Mouse (Mus musculus) liver, embryonic 14.5 days (tissue): Measurements from ENCODE around the gene Rrp9. TPM values are rescaled to one million over a fixed set of nuclear protein-coding genes. Genes with fewer than 3 reads are reported as not detected.

Source experiments
- ATAC-seq: fragments of 200-750 bp; cut with Nextera tagmentation; 2 replicates; pipeline ENCODE4 v1.8.0; 2017; ENCODE audit warnings: moderate number of reproducible peaks, mild to moderate bottlenecking, moderate library complexity; ENCODE audit not compliant: insufficient read depth
- DNase-seq, 3 experiments: peaks; one replicate each; pipeline ENCODE4 v3.0.0-alpha.2; 2012 to 2013; ENCODE audit warnings: low read depth in 3 of 3, low spot score in 3 of 3
- H3K27ac ChIP-seq: fragments of 300-500 bp; sonication (generic); 2 replicates; pipeline ENCODE4 v1.5.1; 2014; ENCODE audit warnings: moderate library complexity, mild to moderate bottlenecking, control low read depth, inconsistent platforms
- H3K27me3 ChIP-seq: fragments of 300-500 bp; sonication (generic); 2 replicates; pipeline ENCODE4 v1.6.1; 2014; ENCODE audit warnings: mild to moderate bottlenecking, low read length, moderate library complexity; ENCODE audit not compliant: control insufficient read depth, insufficient read depth
- H3K36me3 ChIP-seq: fragments of 300-500 bp; sonication (generic); replicated peaks from 2 replicates; pipeline ENCODE4 v1.6.1; 2014; ENCODE audit warnings: low read depth; ENCODE audit not compliant: control insufficient read depth, insufficient read depth
- H3K4me1 ChIP-seq, 2 experiments: fragments of 200-500 bp in 1 of 2; fragments of 300-500 bp in 1 of 2; sonication (generic) in 1 of 2; replicated peaks; 2 replicates each; pipeline ENCODE4 v1.6.1; 2012 to 2014; ENCODE audit warnings: antibody characterized with exemption in 1 of 2, inconsistent platforms in 1 of 2, low read length in 1 of 2; ENCODE audit not compliant: control insufficient read depth in 2 of 2, insufficient read depth in 2 of 2
- H3K4me2 ChIP-seq: fragments of 300-500 bp; sonication (generic); 2 replicates; pipeline ENCODE4 v1.6.1; 2014; ENCODE audit warnings: low read depth, mild to moderate bottlenecking, control low read depth, moderate library complexity
- H3K4me3 ChIP-seq, 2 experiments: fragments of 200-500 bp in 1 of 2; fragments of 300-500 bp in 1 of 2; sonication (generic) in 1 of 2; 2 replicates each; pipeline ENCODE4 v1.5.1; 2012 to 2014; ENCODE audit warnings: low read depth in 2 of 2, low read length in 2 of 2, mild to moderate bottlenecking in 2 of 2, control low read depth in 1 of 2, inconsistent platforms in 1 of 2, moderate library complexity in 1 of 2; ENCODE audit not compliant: insufficient read depth in 1 of 2
- H3K9ac ChIP-seq: fragments of 300-500 bp; sonication (generic); replicated peaks from 2 replicates; pipeline ENCODE4 v1.6.1; 2014; ENCODE audit warnings: mild to moderate bottlenecking, control low read depth, moderate library complexity
- H3K9me3 ChIP-seq: fragments of 300-500 bp; sonication (generic); 2 replicates; pipeline ENCODE4 v1.6.1; 2016; ENCODE audit warnings: low read length, mixed read lengths; ENCODE audit not compliant: control insufficient read depth
- CTCF ChIP-seq: IDR thresholded peaks from 2 replicates; pipeline ENCODE4 v1.5.1; 2016; ENCODE audit warnings: antibody characterized with exemption, low read depth, control low read depth
- EP300 ChIP-seq: IDR thresholded peaks from 2 replicates; pipeline ENCODE4 v1.6.1; 2016; ENCODE audit warnings: antibody characterized with exemption, low read depth
- WGBS: fragments of 180-500 bp; shearing (Covaris S2); extraction: QIAGEN DNeasy Blood & Tissue Kit; methylation state at CpG from one replicate; pipeline ENCODE4 v1.1.7; 2014; ENCODE audit not compliant: insufficient replicate concordance; 5-methylcytosine and 5-hydroxymethylcytosine counted together
- polyA plus RNA-seq, 2 experiments: library from polyadenylated mRNA; depleted of rRNA in 1 of 2; stranded (reverse) in 1 of 2; unstranded in 1 of 2; fragments of >200 nt; fragmentation: Nextera tagmentation in 1 of 2; extraction: Ambion mirVana in 1 of 2; gene quantifications; 2 replicates each; pipeline versions ENCODE4 v1.2.1 to v1.2.3; 2012 to 2014

Gene Rrp9
- polyA plus RNA-seq, 2 experiments: 18.8 to 22.1 TPM

DNA sequence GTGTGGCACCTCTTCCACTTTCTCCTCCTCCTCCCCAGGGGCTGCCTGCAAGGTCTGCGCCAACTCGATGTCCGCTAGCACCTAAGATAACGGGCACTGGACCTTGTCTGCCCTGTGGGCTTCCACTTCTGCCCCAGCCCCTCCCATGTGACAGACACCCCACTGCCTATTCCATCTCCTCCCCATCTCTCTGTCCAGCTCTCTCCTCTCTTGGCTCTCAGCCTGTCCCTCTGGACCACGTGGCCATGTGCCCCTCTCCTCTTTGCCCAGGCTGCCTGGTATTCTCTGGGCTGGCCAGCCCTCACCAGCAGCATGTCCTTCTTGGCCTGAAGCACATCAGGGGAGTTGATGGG, 2.0 kb upstream of the Rrp9 start:
- TF ChIP-seq CTCF (no peak), EP300 (no peak)
- ATAC-seq: no peak
- peaks cover 6 to 12% of the 10 kb centered on the region in 2 experiments; a peak in 3 of 4 replicates for H3K4me1 ChIP-seq

DNA sequence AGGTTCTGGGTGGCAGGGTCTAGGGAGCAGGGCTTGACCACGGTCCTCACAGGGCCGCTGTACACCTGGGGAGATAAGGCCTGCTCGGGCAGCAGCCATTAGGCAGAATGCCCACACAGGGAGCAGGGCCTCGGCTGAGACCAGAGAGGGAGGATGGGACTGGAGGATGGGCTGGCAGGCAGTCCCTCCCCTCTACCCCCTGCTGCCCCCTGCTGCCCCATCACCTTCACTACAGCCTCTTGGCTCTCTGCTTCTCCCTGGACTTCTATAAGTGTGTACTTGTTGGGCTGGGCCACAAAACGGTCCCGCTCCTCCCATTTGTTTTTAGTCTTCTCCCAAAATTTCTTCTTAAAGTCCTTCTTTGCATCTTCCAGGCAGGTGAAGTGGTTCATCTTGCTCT, 1.3 kb upstream of the Rrp9 start:
- no peaks in the 10 kb centered on the region for H3K36me3 ChIP-seq

More for the DNA sequence above, 2.0 kb upstream of the Rrp9 start:
- Histone ChIP-seq H3K4me2 (no peak overlapping the region), H3K27ac (no peak overlapping the region), H3K36me3 (no peaks in the 10 kb centered on the region), H3K27me3 (no peaks in the 10 kb centered on the region), H3K9ac (no peak overlapping the region), H3K9me3 (no peaks in the 10 kb centered on the region), H3K4me3 (no peak overlapping the region)
- no peak for DNase-seq
- WGBS: 53% methylated on average over 5 of the region's 5 CpGs

DNA sequence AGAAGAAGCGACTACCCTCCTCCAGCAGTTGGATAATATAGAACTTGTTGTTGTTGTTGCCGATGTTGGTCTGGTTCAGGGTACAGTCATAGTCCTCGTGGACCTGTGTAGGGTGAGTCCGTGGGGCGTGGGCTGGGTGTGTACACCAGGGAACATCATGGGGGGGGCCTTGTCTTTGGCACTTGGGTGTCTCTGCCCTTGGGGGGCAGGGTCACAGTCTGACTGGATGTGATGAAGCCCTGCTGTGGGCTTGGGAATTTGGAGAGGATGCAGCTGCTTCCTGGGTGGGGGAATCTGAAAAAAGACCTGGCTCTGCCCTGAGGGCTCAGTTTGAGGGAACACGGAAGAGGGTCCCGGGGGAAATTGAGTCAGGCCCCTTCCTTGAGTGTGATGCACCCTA, 717 bp upstream of the Rrp9 start:
- H3K36me3 ChIP-seq: no peaks in the 10 kb centered on the region
- no peak overlapping the region for H3K9ac ChIP-seq
- 61% methylated on average over 7 of the region's 7 CpGs for WGBS
- no peak overlapping the region for H3K4me3 ChIP-seq
- H3K4me2 ChIP-seq: no peak overlapping the region
- H3K27me3 ChIP-seq: no peaks in the 10 kb centered on the region
- TF ChIP-seq CTCF: no peak
- TF ChIP-seq EP300: no peak
- ATAC-seq (no peak), DNase-seq (no peak)
- H3K4me1 ChIP-seq: peaks cover 6 to 12% of the 10 kb centered on the region in 2 experiments; a peak in 3 of 4 replicates
- H3K9me3 ChIP-seq: no peaks in the 10 kb centered on the region
- H3K27ac ChIP-seq: no peak overlapping the region

More for the DNA sequence above, 1.3 kb upstream of the Rrp9 start:
- WGBS: 4% methylated on average over 6 of the region's 6 CpGs
- peaks cover 6 to 12% of the 10 kb centered on the region in 2 experiments; a peak in 3 of 4 replicates for H3K4me1 ChIP-seq
- no peaks in the 10 kb centered on the region for H3K9me3 ChIP-seq
- no peak overlapping the region for H3K9ac ChIP-seq
- no peak for ATAC-seq
- H3K27ac ChIP-seq: no peak overlapping the region
- no peak overlapping the region for H3K4me2 ChIP-seq
- TF ChIP-seq CTCF (peak; percentile 86), EP300 (no peak)
- no peaks in the 10 kb centered on the region for H3K27me3 ChIP-seq
- peak in 2 of 3 experiments; percentile 40 to 44 for DNase-seq
- no peak overlapping the region for H3K4me3 ChIP-seq

DNA sequence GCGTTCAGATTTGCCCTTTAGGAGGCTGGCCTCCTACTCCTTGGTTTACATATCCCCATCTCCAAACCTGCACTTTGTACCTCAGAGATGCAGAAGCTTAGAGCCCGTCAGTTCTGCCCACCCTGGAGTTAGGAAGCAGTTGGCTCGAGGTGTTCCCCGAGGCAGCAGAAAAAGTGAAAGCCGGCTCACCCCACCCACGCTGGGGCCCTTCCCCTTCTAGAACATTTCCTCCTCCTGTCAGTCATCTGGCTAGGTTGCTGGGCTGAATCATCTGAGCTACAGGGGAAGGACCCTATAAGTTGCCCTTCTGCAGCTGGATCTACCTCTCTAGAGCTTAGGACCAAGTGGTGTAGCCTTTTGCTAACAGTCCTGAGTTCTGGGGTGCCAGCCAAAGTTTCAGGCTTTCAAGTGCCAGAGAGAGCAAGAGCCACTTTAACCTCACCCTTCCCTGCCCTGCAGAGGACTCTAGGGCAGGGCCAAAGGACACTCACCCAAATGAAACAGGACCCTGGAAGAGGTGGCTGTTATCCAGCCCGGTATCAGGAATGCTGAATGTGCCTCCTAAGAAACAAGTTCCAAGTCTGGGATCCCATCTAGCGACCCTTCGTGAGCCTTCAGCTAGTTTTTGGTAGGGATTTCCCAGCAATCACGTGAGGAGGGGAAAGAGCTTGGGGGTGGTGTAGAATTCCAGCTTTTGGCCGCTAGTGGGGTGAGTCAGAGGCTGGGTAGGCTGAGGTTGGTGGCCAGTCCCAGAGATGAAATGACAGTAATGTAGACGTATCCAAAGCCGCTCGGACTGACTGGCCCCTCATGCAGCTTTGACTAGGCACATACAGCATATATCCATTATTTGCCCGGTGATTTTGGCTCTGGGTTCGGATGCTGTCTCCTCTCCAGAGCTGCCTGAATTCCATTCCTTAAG, 500 bp downstream of the Rrp9 start:
- TF ChIP-seq CTCF: no peak
- no peak for TF ChIP-seq EP300
- peaks cover 6 to 12% of the 10 kb centered on the region in 2 experiments; a peak in 3 of 4 replicates for H3K4me1 ChIP-seq
- H3K9me3 ChIP-seq: no peaks in the 10 kb centered on the region
- peak overlapping the region in 1 of 2 experiments; percentile 25; a peak in 2 of 4 replicates for H3K4me3 ChIP-seq
- ATAC-seq (peak; percentile 7; the same call in 1 of the 2 replicates), DNase-seq (no peak)
- no peak overlapping the region for H3K27ac ChIP-seq
- no peaks in the 10 kb centered on the region for H3K27me3 ChIP-seq
- H3K4me2 ChIP-seq: peak overlapping the region; percentile 92
- no peaks in the 10 kb centered on the region for H3K36me3 ChIP-seq
- WGBS: 16% methylated on average over 16 of the region's 16 CpGs
- H3K9ac ChIP-seq: no peak overlapping the region

DNA sequence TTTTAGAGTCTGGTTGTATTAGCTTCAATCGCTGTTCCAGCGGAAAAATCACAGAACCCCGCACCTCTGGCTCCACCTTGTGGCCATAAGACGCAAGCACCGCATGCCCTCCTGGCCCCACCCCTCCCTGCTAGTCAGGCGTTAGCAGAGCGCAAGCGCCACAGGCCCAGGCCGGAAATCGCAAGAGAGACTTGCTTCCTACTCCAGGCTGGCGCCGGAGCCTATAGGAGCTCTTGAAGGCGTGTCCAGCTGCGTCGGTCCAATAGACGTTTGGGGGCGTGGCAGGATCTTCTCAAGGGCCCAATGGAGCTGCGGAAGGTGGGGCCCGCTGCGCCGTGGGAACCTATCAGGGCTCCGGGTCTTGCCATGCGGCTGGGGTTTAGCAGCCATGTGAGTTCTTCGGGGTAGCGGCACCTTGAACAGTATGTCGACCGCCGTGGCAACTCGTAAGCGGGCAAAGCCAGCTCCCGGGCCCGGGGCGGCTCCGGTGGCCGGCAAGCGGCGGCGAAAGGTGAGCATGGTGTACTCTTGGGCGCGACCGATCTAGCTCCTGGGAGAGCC, 1.2 kb downstream of the Rrp9 start, which contains the start of gene Parp3:
TSS of gene Parp3 (minus strand) at position 26 of the 561 bp plus-strand sequence.
- Histone ChIP-seq H3K9me3 (no peaks in the 10 kb centered on the region), H3K36me3 (no peaks in the 10 kb centered on the region), H3K4me1 (peaks cover 6 to 12% of the 10 kb centered on the region in 2 experiments; a peak in 3 of 4 replicates), H3K4me3 (peak within 1 kb of the TSS; percentile 63 to 75), H3K9ac (peak within 1 kb of the TSS; percentile 55), H3K27ac (no peak within 1 kb of the TSS), H3K4me2 (peak within 1 kb of the TSS; percentile 92), H3K27me3 (no peaks in the 10 kb centered on the region)
- TF ChIP-seq EP300: no peak
- TF ChIP-seq CTCF: peak; percentile 98
- ATAC-seq (peak; percentile 99), DNase-seq (peak; percentile 99 to 100 (median 100))
- whole genome bisulfite sequencing: under 1% methylated on average over 41 of the region's 41 CpGs
